Mouse (Mus musculus) megakaryocyte progenitor cell, adult 5-6 weeks (primary cell): ENCODE results near the gene Amz2. TPM values are rescaled to one million over a fixed set of nuclear protein-coding genes. Genes with fewer than 3 reads are reported as not detected.

Source experiments
- ATAC-seq: replicated peaks from 2 replicates; pipeline ENCODE4 v1.8.0; 2016; ENCODE audit warnings: mild to moderate bottlenecking, moderate TSS enrichment, inconsistent platforms; ENCODE audit not compliant: poor library complexity
- total RNA-seq, 2 experiments: library from RNA; stranded (forward) in 1 of 2; stranded (reverse) in 1 of 2; fragments of 157-497, 149-512 nt in 1 of 2; fragments of 200-1000 nt in 1 of 2; gene quantifications; 2 replicates each; pipeline versions ENCODE4 v1.2.3 to v1.2.4; 2015 to 2017

Gene Amz2
- total RNA-seq, 2 experiments from 2014 or later: 37.6 to 51.8 TPM

DNA sequence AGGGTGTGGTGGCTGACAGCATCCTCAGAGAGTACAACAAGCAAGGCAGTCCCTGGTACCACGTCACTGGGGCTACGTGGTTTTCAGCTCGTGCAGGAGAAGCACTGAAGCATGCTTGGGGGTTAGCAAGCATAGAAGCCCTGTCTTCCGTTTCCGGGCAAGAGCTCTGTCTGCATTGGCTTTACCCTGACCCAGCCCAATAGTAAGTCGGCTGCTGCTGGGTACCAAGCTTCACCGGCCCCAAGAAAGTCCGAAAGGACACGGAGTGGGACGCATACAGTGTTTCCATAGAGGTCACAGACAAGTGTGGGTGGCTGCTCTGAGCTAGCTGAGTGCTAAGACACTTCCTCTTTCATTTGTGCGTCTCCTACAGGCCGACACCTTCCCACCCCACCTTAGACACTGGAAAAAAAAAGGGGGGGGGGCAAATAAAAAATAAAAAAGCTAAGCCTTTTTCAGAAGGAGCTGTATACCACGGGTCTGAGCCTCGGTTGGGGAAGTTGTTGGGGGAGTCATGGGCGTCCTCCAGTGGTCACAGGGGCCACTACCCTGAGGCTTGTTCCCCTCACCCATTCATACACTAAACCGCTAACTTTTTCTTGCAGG lies 5.7 kb upstream of the Amz2 start:
- ATAC-seq: peak; percentile 61

DNA sequence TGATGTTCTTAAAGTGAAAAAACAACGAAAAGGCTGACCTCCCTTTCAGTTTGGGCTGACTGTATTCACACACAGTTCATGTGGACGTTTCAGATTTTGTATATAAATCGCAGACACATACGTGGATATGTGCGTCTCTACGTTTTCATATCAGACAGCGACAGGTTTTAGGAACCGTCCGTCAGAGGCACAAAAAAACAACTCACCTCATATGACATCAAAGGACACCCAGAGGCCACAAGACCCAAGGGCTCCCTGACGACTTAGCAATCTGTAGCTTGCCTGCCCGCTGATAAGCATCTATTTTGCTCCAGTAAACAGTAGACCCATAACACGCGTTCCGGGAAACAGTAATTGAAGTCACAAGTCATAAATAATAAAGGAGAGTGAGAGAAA lies 5.2 kb upstream of the Amz2 start:
- peak; percentile 18 for ATAC-seq

DNA sequence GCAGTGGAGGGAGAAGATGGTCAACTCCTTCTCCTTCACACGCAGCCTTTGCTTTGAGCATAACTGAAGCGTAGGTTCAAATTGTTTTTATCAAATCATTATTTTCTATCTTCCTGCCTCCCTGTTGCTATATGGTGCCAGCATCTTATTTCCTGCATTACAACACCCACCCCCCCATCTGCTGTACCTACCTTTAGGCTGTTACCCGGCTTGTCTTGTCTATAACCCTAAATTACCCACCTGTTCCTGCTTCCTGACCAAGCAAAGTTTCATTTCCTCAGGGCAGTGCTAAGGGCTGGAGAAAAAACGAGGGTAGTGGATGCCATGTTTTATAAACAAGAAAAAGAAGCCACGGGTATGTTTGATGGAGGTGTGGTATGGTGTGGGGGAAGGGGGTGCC lies 4.5 kb upstream of the Amz2 start:
- ATAC-seq: no peak

DNA sequence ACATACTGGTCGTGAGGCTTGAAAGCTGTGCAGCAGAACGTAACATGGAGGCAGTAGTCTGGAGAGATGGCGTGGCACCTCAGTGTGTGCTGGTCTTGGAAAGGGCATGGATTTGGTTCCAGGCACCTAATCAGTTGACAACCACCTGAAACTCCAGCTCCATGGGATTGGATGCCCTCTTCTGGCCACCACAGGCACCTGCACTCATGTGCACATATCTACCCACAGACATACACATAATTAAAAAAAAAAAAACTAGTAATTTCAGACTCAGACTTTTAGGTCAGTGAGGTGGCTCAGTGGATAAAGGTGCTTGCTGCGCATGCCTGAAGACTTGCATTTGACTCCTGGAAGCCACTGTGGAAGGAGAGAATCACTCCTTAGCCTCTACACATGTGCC lies 3.5 kb upstream of the Amz2 start:
- no peak for ATAC-seq

DNA sequence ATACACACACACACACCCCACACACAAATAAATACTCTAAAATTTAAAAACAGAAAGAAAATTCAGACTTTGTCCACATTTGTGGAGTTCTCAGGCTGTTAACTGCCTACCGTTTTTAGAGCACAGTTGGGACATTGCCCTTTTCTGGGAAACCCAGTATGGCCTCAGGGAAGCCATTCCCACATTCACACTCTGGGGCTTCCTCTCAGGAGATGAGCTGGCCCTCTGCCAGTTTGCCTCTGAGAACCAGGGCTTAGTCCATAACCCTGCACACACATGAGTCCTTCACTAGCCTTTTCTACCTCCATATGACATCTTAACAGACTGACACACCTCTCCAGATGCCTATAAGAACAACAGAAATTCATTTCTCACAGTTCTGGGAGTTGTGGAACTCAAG lies 2.5 kb upstream of the Amz2 start:
- no peak for ATAC-seq

DNA sequence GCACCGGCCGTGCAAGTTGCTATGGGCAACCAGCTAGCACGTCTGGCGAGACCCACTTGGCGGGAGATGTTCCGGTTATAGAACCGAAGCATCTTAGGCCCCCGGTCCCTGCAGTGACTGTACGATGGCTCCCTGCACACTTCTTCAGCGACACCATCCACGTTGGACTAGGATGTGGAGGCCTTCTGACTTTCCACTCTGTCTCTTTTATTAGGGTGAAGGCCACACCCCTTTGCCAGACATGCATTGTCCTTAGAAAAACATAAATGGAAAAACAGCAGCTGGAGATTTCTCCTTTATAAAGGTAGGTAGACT lies 483 bp downstream of the Amz2 start:
- no peak for ATAC-seq

DNA sequence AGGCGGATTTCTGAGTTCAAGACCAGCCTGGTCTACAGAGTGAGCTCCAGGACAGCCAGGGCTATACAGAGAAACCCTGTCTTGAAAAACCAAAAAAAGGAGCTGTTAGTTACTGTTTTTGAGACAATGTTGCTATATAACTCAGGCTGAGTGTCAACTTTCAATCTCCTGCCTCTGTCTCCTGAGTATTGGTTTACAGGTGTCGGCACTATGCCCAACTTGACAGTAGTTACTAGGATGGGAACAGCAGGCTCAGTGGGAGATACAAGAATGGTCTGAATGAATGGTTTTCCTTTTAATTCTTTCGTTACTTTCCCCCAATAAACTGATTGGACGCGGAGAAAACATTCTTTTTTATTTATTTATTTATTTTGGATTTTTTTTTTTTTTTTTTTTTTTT lies 1.6 kb downstream of the Amz2 start:
- no peak for ATAC-seq

DNA sequence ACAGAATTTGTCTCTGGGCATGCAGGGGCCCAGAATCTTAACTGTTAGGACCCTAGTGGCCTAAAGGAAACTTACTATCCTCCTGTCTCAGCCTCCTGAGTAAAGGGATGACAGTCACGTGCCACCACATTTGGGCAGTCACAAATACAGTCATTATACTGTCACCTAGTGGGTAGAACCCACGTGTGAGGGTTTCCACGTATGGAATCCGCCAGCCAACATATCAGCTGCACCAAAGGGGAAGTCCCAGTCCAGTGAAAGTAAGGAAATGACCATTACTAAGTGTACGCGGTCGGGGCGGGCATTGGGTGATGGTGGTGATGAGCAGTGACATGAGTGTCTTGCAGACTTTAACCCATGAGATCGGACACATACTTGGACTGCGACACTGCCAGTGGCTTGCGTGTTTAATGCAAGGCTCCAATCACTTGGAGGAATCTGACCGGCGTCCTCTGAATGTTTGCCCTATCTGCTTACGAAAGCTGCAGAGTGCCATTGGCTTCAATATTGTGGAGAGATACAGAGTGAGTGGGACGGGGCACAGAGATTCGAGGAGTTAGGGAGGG lies 8.6 kb downstream of the Amz2 start:
- ATAC-seq: peak; percentile 50

DNA sequence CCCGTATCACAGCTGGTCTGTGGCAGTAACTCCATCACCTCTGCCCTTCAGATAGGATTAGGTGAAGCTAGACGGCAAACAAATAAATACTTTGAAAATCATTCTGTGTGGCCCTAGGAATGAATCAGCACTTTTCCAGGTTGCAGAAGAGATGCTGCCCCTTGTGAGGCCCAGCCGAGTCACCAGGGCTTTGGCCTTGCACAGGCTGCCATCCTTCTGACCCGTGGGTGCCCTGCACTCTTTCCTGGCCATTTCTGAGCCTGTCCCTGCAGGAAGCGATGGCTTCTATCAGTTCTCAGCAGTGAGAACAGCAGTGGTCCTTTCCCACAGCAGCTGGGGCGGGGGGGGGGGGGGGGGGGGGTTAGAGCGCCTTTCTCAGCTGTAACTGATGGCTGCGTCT lies 11.1 kb downstream of the Amz2 start:
- ATAC-seq: no peak

DNA sequence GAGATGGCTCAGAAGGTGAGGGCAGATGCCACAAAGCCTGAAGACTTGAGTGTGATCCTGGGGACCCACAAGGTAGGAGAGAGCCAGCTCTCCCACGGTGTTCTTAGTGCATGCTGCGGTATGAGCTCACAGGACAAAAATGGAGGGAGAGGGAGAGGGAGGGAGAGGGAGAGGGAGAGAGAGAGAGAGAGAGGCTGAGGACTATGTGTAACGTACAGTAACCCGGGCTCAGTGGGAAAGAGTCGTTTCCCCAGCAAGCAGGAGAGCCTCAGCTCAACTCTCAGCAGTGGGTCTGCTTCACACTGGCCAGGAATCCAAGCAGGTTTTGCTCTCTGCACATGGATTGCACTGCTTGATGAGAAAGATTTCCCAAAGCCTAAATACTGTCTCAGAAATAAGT lies 13.5 kb downstream of the Amz2 start:
- ATAC-seq: no peak

DNA sequence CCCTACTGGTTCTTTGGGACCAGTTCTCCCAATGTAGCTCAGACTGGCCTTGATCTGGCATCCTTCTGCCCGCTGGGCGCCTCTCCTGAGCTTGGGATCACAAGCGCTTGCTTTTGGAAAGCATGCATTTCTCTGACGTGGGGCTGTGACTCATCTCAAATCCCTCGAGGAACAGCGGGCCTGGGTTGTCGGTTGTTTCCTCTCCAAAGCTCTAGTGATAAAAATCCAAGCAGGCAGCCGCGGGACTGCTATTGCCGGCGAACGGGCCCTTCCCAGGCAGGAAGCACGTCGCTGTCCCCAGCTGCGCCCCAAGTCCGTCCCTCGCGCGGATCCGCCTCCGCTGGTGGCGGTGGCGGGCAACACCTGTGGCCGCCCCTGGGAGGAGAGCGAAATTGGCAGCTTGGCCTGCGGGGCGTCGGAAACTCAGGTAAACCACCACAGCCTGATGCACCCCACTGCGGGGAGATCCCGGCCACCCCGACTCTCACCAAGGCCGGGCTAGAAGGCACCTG lies 14.1 kb downstream of the Amz2 start:
- ATAC-seq: peak; percentile 76

DNA sequence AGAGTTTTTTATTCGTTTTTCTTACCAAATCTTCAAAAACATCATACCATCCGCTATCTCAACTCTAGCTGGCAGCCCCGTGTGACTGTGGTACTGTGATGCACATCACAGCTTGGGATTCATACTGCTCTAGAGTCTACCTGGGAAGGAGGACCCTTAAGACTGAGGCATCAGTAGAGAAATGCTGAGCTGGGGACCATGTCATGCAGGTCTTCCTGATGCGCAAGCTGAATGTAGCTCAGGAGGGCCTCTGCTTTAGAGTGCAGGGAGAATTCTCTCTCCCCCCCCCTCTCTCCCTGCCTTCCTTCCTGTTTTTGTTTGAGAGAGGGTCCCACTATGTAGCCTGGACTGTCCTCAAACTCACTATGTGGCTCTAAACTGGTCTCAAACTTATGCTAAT lies 14.9 kb downstream of the Amz2 start:
- no peak for ATAC-seq

DNA sequence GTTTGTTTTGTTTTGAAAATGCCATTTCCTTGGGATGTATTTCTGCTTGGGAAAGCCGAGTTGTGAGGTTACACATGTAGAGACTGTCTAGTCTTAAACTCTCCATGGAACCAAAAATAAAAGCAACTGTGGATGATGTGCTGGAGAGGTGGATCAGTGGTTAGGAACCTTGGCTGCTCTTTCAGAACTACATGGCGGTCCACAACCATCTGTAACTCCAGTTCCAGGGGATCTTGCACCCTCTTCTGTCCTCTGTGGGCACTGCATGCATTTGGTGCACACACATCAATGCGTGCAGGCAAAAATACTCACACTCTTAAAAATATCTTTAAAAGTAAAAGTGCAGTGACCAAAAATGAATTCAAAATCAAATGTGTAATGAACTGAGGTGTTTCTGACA lies 15.4 kb downstream of the Amz2 start:
- ATAC-seq: peak; percentile 68

DNA sequence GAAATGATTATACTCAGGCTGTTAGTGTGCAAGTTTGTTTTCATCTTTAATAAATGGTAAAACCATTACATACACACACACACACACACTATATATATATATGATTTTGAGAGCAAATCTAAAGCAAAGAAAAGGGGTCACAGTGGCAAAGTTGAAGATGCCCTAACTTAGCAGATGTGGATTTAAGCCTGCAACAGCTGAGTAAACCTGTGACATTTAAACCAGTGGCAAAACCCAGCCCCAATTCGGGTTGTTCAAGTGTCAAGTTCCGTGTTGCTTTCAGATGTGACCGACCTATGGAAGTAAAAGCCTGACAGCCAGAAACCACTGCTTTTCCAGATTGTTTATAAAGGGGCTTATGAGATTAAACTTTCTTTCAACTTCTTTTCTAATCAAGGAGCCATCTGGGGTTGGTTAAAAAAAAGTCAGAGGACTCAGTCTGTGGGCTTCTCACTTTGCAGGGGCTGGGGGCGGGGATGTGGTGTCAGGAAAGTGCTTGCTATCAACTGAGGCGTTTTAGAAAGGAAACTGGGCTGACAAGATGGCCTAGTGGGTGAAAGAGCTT lies 16.5 kb downstream of the Amz2 start:
- no peak for ATAC-seq

DNA sequence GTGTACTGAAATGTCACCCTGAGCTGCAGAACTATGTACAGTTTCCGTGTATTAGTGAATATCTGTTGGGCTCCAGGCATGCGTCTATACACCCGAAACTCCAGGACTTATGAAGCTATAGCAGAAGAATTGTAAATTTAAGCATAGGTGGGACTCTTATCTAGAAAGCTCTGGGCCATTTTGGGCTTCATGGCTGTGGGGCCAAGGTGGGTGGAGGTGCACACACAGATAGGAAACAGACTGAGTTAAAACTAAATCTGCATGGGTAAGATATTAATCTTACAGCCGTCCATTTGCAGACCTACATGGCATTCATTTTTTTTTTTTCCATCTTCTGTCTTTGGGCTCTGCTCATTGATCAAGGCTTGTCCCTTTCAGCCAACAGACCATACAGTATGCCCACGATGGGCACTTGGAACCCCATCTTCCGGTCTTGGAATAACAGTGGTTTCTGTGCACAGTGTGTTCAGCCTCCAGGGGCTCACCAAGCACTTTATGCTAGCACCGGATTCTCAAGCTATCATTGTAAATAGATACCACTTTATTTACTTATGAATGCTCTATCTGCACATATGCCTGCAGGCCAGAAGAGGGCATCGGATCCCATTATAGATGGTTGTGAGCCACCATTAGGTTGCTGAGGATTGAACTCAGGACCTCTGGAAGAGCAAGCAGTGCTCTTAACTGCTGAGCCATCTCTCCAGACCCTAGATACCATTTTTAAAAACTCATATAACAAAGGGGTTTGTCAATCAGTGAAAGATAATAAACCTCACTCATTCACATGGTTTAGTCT lies 17.9 kb downstream of the Amz2 start:
- no peak for ATAC-seq

DNA sequence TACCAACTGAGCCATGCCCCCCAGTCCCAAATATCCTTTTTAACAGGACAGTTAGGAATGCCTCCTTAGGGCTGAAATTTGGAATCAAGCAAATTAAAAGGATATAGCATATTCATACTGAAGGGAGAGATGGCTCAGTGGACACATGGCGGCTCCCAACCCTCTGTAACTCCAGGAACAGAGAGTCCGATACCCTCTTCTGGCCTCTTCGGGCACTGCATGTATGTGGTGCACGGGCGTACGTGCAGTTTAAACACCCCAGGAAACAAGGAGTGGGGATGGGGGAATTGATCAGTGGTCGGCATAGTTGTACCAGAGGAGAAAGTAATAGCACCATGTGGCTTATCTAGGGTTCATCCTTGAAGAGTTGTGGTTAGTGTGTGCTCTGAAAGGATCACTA lies 18.9 kb downstream of the Amz2 start:
- ATAC-seq: peak; percentile 46

DNA sequence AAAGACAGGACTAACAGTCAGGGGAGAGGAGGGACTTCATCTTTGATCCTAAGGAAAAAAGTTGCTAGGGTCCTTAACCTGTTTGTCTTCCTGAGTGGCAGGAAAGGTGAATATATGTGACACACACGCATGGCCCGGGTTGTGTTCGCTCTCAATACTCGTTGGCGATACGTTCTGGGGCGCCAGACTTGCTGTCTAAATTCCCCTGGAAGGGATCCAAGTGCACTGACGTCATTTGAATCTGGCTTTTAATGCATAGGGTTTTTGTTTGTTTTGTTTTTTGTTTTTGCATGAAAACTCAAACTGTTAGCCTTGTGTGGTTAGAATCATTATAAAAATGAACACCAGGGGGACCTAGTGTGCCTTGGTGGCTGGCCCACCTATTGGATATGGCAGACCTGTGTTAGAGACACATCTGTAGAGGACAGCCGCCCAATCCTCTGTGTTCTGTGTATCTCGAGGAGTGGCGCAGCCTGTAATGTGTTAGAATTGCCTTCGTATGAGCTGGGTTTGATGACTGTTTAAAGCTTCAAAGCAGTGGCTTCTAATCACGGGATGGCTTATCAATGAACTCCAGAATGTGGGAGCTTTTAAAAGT lies 19.8 kb downstream of the Amz2 start:
- ATAC-seq: peak; percentile 81

DNA sequence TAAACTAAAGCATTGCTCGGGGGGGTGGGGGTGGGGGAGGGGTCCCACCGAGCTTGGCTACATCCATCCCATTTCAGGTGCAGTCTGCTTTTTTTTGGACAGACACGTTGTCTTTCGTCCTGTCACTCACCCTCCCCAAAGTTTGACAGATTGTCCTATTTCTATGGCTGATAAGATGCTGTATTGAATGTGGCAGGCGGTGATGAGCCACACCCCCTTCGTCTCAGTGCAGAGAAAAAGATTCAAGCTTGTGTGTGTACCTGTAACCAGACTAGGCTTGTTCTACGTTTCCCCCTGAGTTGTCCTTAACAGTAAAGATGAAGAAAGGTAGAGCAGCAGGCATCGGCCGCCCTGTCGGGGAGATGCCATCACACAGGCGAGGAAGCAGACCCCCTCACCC lies 25.4 kb downstream of the Amz2 start:
- peak; percentile 65 for ATAC-seq

DNA sequence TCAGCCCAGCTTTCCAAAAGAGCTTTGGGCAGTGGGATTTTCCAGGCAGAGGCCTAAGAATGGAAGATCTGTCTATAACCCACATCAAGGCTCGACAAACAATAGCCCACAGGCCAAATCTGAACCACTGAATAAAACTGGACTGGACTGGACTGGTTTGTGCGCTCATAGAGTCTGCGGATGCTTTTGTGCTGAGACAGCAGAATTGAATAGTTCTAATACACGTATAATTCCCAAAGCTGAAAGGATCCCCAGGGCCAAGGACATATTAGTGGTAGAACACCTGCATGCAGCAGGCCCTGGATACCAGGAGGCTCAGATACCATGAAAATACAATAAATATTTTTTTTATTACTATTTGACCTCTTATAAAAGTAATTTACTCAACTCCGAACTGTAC lies 30.5 kb downstream of the Amz2 start:
- no peak for ATAC-seq

DNA sequence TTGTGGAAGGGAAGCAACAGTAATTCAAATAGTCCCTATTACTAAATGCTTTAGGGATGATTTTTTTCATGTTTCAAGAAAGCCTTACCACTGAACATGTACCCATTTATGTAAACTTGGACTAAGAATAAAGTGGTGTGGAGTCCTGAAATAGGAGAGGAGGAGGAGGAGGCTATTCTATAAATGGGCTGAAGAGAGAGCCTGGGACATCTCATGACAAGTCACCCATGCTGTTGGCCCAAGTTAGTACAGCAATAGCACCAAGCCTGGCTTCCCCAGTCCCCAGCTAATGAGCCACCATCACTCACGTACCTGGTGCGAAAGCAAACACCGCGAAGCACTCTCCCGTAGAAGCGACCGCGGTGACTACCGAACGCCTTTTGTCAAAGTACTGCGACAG lies 32.4 kb downstream of the Amz2 start:
- no peak for ATAC-seq

DNA sequence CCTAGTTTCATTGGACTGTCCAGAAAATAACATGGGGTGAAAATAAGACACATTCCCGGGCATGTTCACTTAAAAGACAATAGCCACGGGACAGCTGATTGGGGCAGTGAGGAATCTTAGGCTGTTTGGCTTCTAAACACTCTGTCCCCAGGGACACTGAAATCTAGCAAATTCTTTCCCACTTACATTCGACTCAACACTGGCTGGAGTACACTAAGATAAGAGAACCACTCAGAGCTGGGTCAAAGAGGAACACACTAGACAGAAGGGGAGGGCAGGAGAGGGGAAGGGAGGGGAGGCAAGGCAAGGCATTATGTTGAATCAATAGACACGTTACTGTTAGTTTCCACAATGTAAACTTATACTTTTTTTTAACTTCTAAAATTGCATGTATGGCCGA lies 34.8 kb downstream of the Amz2 start:
- no peak for ATAC-seq

DNA sequence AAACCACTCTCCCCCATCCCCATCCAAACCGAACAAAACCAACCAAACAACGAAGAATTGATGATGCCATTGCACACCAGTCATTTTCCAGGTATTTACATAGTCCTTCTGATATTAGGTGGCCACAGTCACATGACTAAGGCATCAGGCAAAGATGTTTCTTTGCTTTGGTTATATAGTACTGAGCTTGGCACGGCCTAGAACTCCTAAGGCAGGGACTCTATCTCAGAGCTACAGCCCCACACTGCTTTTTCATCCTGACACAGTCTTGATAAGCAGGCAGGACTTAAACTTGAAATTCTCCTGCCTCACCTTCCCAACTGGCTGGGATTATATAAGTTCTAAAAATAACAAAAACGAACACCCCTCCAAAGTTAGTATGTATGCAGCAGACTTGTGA lies 39.3 kb downstream of the Amz2 start:
- ATAC-seq: peak; percentile 81
